14 mouse cellular contexts compared by ENCODE assay signal in the genomic region with DNA sequence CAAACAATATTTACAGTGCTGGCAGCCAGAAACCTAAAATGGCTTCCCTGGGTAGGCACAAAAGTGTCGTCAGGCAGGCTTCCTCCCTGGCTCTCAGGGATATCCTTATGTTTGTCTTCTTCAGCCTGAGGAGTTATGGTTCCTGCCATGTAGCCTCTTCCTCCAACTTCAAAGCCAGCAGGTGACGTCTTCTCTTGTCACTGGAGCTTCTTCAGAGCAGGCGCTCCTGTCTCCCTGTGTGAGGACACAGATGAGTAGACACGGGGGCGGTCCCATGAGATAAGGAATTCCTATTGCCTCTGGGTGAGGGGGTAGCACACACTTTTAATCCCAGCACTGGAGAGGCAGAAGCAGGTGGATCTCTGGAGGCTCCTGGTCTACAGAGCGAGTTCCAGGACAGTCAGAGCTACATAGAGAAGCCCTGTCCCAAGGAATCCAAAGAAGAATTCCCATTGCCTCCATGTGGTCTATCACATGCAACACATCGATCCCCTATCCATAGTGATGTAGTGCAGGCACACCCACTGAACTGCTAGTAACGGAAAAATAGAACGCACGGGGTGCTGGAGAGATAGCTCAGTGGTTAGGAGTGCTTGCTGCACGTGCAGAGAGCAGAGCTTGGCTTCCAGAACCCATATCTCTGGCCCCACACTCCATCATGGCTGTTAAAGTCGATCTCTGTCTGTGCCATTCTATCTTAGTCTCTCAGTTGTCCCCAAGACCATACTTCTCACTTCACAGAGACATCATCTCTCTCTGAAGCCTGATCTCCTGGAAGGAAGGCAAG. TPM values are rescaled to one million over a fixed set of nuclear protein-coding genes. Genes with fewer than 3 reads are reported as not detected.
DNase-seq lines count a peak whose midpoint lies in the region; ATAC-seq and TF ChIP-seq lines count a peak whose summit lies in the region.
"Had no signal": no experiment of that assay in that cellular context is flagged by ENCODE, and none has a peak within 500 bp of the region (broad histone marks: within the 10 kb centered on the region; RNA-seq: fewer than 3 reads in every experiment).

No protein-coding gene starts in this region.

- no peak for TF ChIP-seq CTCF in forebrain, postnatal 0 days (IDR thresholded peaks at IDR 0.05; ENCODE audit: low read depth)
- TF ChIP-seq CTCF in midbrain, postnatal 0 days (IDR thresholded peaks at IDR 0.05) = no peak
- TF ChIP-seq CTCF in liver, embryonic 14.5 days (IDR thresholded peaks at IDR 0.05; ENCODE audit: low read depth) = no peak

- no peak for DNase-seq in forebrain, postnatal 0 days
- no peak for DNase-seq in forebrain, embryonic 10.5 days (ENCODE audit: extremely low spot score, low spot score)
- no peak for DNase-seq in midbrain, postnatal 0 days (ENCODE audit: low spot score)
- DNase-seq in liver, embryonic 14.5 days (ENCODE audit: low read depth in 3 of 3, low spot score in 3 of 3) = no peak
- no peak for DNase-seq in ovary, postnatal 36 days (ENCODE audit: low spot score)
- DNase-seq in c-Kit-positive CD71-positive TER-119-positive erythroid progenitor cells, embryonic 14.5 days (ENCODE audit: low spot score) = no peak
- no peak for DNase-seq in adrenal gland, adult 18-20 months (ENCODE audit: low spot score in 2 of 2)
- DNase-seq: cerebellum, adult 8-10 months; embryo, embryonic 11 days; kidney, adult 9 months had no signal

- peak overlapping the region; percentile 48 for H3K4me2 ChIP-seq in forebrain, postnatal 0 days (ENCODE audit: low read depth)
- H3K4me2 ChIP-seq in midbrain, postnatal 0 days (ENCODE audit: low read depth, low read length, poor library complexity, severe bottlenecking) = peak overlapping the region; percentile 45
- no peak overlapping the region for H3K4me2 ChIP-seq in midbrain, embryonic 13.5 days (replicated peaks)
- H3K4me2 ChIP-seq in liver, embryonic 14.5 days (ENCODE audit: low read depth) = peak overlapping the region; percentile 64

- no peaks in the 10 kb centered on the region for H3K9me3 ChIP-seq in forebrain, postnatal 0 days (ENCODE audit: low read length)
- no peaks in the 10 kb centered on the region for H3K9me3 ChIP-seq in forebrain, embryonic 10.5 days
- H3K9me3 ChIP-seq in midbrain, postnatal 0 days (ENCODE audit: low read length) = no peaks in the 10 kb centered on the region
- H3K9me3 ChIP-seq in midbrain, embryonic 13.5 days = no peaks in the 10 kb centered on the region
- no peaks in the 10 kb centered on the region for H3K9me3 ChIP-seq in liver, embryonic 14.5 days (ENCODE audit: control insufficient read depth, low read length)
- H3K9me3 ChIP-seq: hindbrain, embryonic 12.5 days had no signal

- H3K36me3 ChIP-seq in forebrain, postnatal 0 days (ENCODE audit: insufficient read depth) = no peaks in the 10 kb centered on the region
- no peaks in the 10 kb centered on the region for H3K36me3 ChIP-seq in forebrain, embryonic 10.5 days (replicated peaks)
- H3K36me3 ChIP-seq in midbrain, postnatal 0 days (ENCODE audit: insufficient read depth, low read length) = no peaks in the 10 kb centered on the region
- H3K36me3 ChIP-seq in midbrain, embryonic 13.5 days = no peaks in the 10 kb centered on the region
- H3K36me3 ChIP-seq in liver, embryonic 14.5 days (replicated peaks; ENCODE audit: control insufficient read depth, insufficient read depth, low read depth) = no peaks in the 10 kb centered on the region
- H3K36me3 ChIP-seq: hindbrain, embryonic 12.5 days had no signal

- no peaks in the 10 kb centered on the region for H3K27me3 ChIP-seq in forebrain, postnatal 0 days (ENCODE audit: insufficient read depth, low read length)
- no peaks in the 10 kb centered on the region for H3K27me3 ChIP-seq in forebrain, embryonic 10.5 days (ENCODE audit: poor library complexity, severe bottlenecking)
- H3K27me3 ChIP-seq in midbrain, postnatal 0 days (ENCODE audit: insufficient read depth, low read length) = no peaks in the 10 kb centered on the region
- no peaks in the 10 kb centered on the region for H3K27me3 ChIP-seq in midbrain, embryonic 13.5 days
- H3K27me3 ChIP-seq in liver, embryonic 14.5 days (ENCODE audit: control insufficient read depth, insufficient read depth, low read length) = no peaks in the 10 kb centered on the region
- H3K27me3 ChIP-seq: hindbrain, embryonic 12.5 days had no signal

- TF ChIP-seq EP300 in liver, embryonic 14.5 days (IDR thresholded peaks at IDR 0.05; ENCODE audit: low read depth) = no peak

- H3K9ac ChIP-seq in forebrain, postnatal 0 days = no peak overlapping the region
- no peak overlapping the region for H3K9ac ChIP-seq in midbrain, postnatal 0 days (replicated peaks; ENCODE audit: low read length, poor library complexity, severe bottlenecking)
- H3K9ac ChIP-seq in midbrain, embryonic 13.5 days (replicated peaks) = no peak overlapping the region
- H3K9ac ChIP-seq in liver, embryonic 14.5 days (replicated peaks) = no peak overlapping the region
- H3K9ac ChIP-seq: hindbrain, embryonic 12.5 days had no signal

- WGBS in forebrain, postnatal 0 days = 84% methylated on average over 12 of the region's 12 CpGs
- WGBS in forebrain, embryonic 10.5 days = 84% methylated on average over 12 of the region's 12 CpGs
- 81% methylated on average over 12 of the region's 12 CpGs for WGBS in midbrain, postnatal 0 days
- WGBS in midbrain, embryonic 13.5 days = 81% methylated on average over 12 of the region's 12 CpGs
- WGBS in liver, embryonic 14.5 days (ENCODE audit: insufficient replicate concordance) = 32% methylated on average over 12 of the region's 12 CpGs

- 0 out of 2 replicates have a peak, but pooled peaks cover 3% of the 10 kb centered on the region for H3K4me1 ChIP-seq in forebrain, postnatal 0 days (ENCODE audit: insufficient read depth)
- H3K4me1 ChIP-seq in forebrain, embryonic 10.5 days = peaks cover 30% of the 10 kb centered on the region
- no peaks in the 10 kb centered on the region for H3K4me1 ChIP-seq in midbrain, postnatal 0 days (ENCODE audit: insufficient read depth, low read length)
- peaks cover 6% of the 10 kb centered on the region; the same call in 1 of the 2 replicates for H3K4me1 ChIP-seq in midbrain, embryonic 13.5 days (replicated peaks)
- H3K4me1 ChIP-seq in liver, embryonic 14.5 days (replicated peaks; ENCODE audit: control insufficient read depth in 2 of 2, insufficient read depth in 2 of 2, low read length in 1 of 2) = peaks cover 9 to 22% of the 10 kb centered on the region in 2 experiments
- H3K4me1 ChIP-seq: hindbrain, embryonic 12.5 days had no signal

- 0 out of 2 replicates have a peak overlapping the region, but pooled peaks have one; percentile 80 for H3K27ac ChIP-seq in forebrain, postnatal 0 days (ENCODE audit: low read depth, low read length)
- no peak overlapping the region for H3K27ac ChIP-seq in forebrain, embryonic 10.5 days
- peak overlapping the region; percentile 73; the same call in 1 of the 2 replicates for H3K27ac ChIP-seq in midbrain, postnatal 0 days (ENCODE audit: low read depth, low read length)
- H3K27ac ChIP-seq in midbrain, embryonic 13.5 days = no peak overlapping the region
- H3K27ac ChIP-seq in liver, embryonic 14.5 days = no peak overlapping the region
- H3K27ac ChIP-seq: hindbrain, embryonic 12.5 days had no signal

- no peak for ATAC-seq in forebrain, postnatal 0 days
- no peak for ATAC-seq in midbrain, postnatal 0 days (ENCODE audit: low FRiP score)
- ATAC-seq in midbrain, embryonic 13.5 days = no peak
- peak; percentile 47 for ATAC-seq in liver, embryonic 14.5 days (ENCODE audit: insufficient read depth)

- H3K4me3 ChIP-seq in forebrain, postnatal 0 days (ENCODE audit: low read depth, low read length) = no peak overlapping the region
- H3K4me3 ChIP-seq in forebrain, embryonic 10.5 days = no peak overlapping the region
- no peak overlapping the region for H3K4me3 ChIP-seq in midbrain, postnatal 0 days (ENCODE audit: low read depth, low read length)
- H3K4me3 ChIP-seq in midbrain, embryonic 13.5 days (replicated peaks) = no peak overlapping the region
- no peak overlapping the region for H3K4me3 ChIP-seq in liver, embryonic 14.5 days (ENCODE audit: insufficient read depth in 1 of 2, low read depth in 2 of 2, low read length in 2 of 2)
- H3K4me3 ChIP-seq: erythroblast, embryonic 14.5 days; left cerebral cortex, adult 2 months had no signal

RNA-seq across cellular contexts. Expression of gene Vdac1, which starts 15.5 kb away (rescaled TPM):
- total RNA-seq in forebrain, postnatal 0 days (2014; rRNA removed) = 306 and 330 TPM in 2 replicates
- 327 and 401 TPM in 2 replicates for polyA plus RNA-seq in forebrain, postnatal 0 days (2015; fragmentation: Nextera tagmentation; extraction: Ambion mirVana)
- polyA plus RNA-seq in forebrain, embryonic 10.5 days (2016; fragmentation: Nextera tagmentation; extraction: Ambion mirVana) = 214 and 224 TPM in 2 replicates
- 337 and 343 TPM in 2 replicates for total RNA-seq in midbrain, postnatal 0 days (2014; rRNA removed)
- 412 and 433 TPM in 2 replicates for polyA plus RNA-seq in midbrain, postnatal 0 days (2015; fragmentation: Nextera tagmentation; extraction: Ambion mirVana)
- polyA plus RNA-seq in midbrain, embryonic 13.5 days (2015; fragmentation: Nextera tagmentation; extraction: Ambion mirVana) = 268 and 278 TPM in 2 replicates
- polyA plus RNA-seq in liver, embryonic 14.5 days (2012; rRNA removed) = 47.0 and 58.9 TPM in 2 replicates
- polyA plus RNA-seq in liver, embryonic 14.5 days (2014; fragmentation: Nextera tagmentation; extraction: Ambion mirVana) = 102 and 106 TPM in 2 replicates
- total RNA-seq in adrenal gland, adult 18-20 months (2021) = 100 to 1,000 TPM; 374 to 415 TPM

RNA-seq across cellular contexts. Expression of gene 9530068E07Rik, which starts 51.0 kb away (rescaled TPM):
- 97.9 and 115 TPM in 2 replicates for total RNA-seq in forebrain, postnatal 0 days (2014; rRNA removed)
- 119 and 127 TPM in 2 replicates for polyA plus RNA-seq in forebrain, postnatal 0 days (2015; fragmentation: Nextera tagmentation; extraction: Ambion mirVana)
- 161 and 165 TPM in 2 replicates for polyA plus RNA-seq in forebrain, embryonic 10.5 days (2016; fragmentation: Nextera tagmentation; extraction: Ambion mirVana)
- total RNA-seq in midbrain, postnatal 0 days (2014; rRNA removed) = 125 and 127 TPM in 2 replicates
- 133 and 134 TPM in 2 replicates for polyA plus RNA-seq in midbrain, postnatal 0 days (2015; fragmentation: Nextera tagmentation; extraction: Ambion mirVana)
- 127 and 131 TPM in 2 replicates for polyA plus RNA-seq in midbrain, embryonic 13.5 days (2015; fragmentation: Nextera tagmentation; extraction: Ambion mirVana)
- polyA plus RNA-seq in liver, embryonic 14.5 days (2012; rRNA removed) = 26.6 and 31.3 TPM in 2 replicates
- 44.7 and 49.8 TPM in 2 replicates for polyA plus RNA-seq in liver, embryonic 14.5 days (2014; fragmentation: Nextera tagmentation; extraction: Ambion mirVana)
- total RNA-seq in adrenal gland, adult 18-20 months (2021) = 100 to 1,000 TPM; 124 to 164 TPM

Comparison
In these comparisons a context has a peak if more than half of its experiments do, and no peak if none do; other contexts are left out.
1. H3K27ac ChIP-seq: peak in forebrain, postnatal 0 days (single experiment) and midbrain, postnatal 0 days (single experiment); none in forebrain, embryonic 10.5 days (single experiment), midbrain, embryonic 13.5 days (single experiment) and liver, embryonic 14.5 days (single experiment).